Mouse (Mus musculus) neural tube, embryonic 15.5 days (tissue): Measurements from ENCODE around the gene Mms19. TPM values are rescaled to one million over a fixed set of nuclear protein-coding genes. Genes with fewer than 3 reads are reported as not detected.

Experiments
- polyA plus RNA-seq: library from polyadenylated mRNA; unstranded; fragments of >200 nt; fragmentation: Nextera tagmentation; extraction: Ambion mirVana; gene quantifications from 2 replicates; pipeline ENCODE4 v1.2.1, GENCODE M21; 2015

The Mms19 gene
- polyA plus RNA-seq, 1 experiment from 2014 or later, result 31.0 TPM

Other genes with a start within 250 kb of the Mms19 start
- gene Slit1, start 237.5 kb downstream of the Mms19 start, polyA plus RNA-seq, result 32.8 and 36.8 TPM in 2 replicates
- 4.8 and 8.7 TPM in 2 replicates for gene Arhgap19, start 179.1 kb downstream of the Mms19 start, polyA plus RNA-seq
- gene Frat1, start 151.2 kb downstream of the Mms19 start, polyA plus RNA-seq, result 20.1 and 22.7 TPM in 2 replicates
- 7.0 and 7.1 TPM in 2 replicates for gene Frat2, start 133.0 kb downstream of the Mms19 start, polyA plus RNA-seq
- 17.9 and 18.5 TPM in 2 replicates for gene Rrp12, start 85.0 kb downstream of the Mms19 start, polyA plus RNA-seq
- gene Pgam1, start 69.2 kb downstream of the Mms19 start, polyA plus RNA-seq, result 540 and 577 TPM in 2 replicates
- gene Exosc1, start 47.7 kb downstream of the Mms19 start, polyA plus RNA-seq, result 59.7 and 61.4 TPM in 2 replicates
- gene Zdhhc16, start 47.7 kb downstream of the Mms19 start, polyA plus RNA-seq, result 89.3 and 90.6 TPM in 2 replicates
- gene Ubtd1, start 606 bp upstream of the Mms19 start, polyA plus RNA-seq, result 13.9 and 14.5 TPM in 2 replicates
- 1.1 and 1.3 TPM in 2 replicates for gene Ankrd2, start 54.8 kb upstream of the Mms19 start, polyA plus RNA-seq
- gene Hoga1, start 64.5 kb upstream of the Mms19 start, polyA plus RNA-seq, result 1.7 and 1.8 TPM in 2 replicates
- gene 4933411K16Rik, start 71.1 kb upstream of the Mms19 start, polyA plus RNA-seq, result not detected in 2 replicates
- 99.6 and 116 TPM in 2 replicates for gene Morn4, start 105.2 kb upstream of the Mms19 start, polyA plus RNA-seq
- gene Pi4k2a, start 109.3 kb upstream of the Mms19 start, polyA plus RNA-seq, result 31.0 and 33.5 TPM in 2 replicates
- gene Avpi1, start 147.9 kb upstream of the Mms19 start, polyA plus RNA-seq, result 11.1 and 14.2 TPM in 2 replicates
- gene Marveld1, start 166.2 kb upstream of the Mms19 start, polyA plus RNA-seq, result 3.6 and 4.0 TPM in 2 replicates
- 58.0 and 62.6 TPM in 2 replicates for gene Zfyve27, start 182.8 kb upstream of the Mms19 start, polyA plus RNA-seq
- gene Sfrp5, start 221.1 kb upstream of the Mms19 start, polyA plus RNA-seq, result 6.8 and 6.9 TPM in 2 replicates